Mouse (Mus musculus) cerebellum, postnatal 36 days (tissue): Measurements from ENCODE around the gene Tssk1.

Source experiments
- DNase-seq, 2 experiments: peaks; one replicate each; pipeline ENCODE4 v3.0.0; 2021 to 2022; ENCODE audit warnings: mixed read lengths in 2 of 2

Gene Tssk1

DNA sequence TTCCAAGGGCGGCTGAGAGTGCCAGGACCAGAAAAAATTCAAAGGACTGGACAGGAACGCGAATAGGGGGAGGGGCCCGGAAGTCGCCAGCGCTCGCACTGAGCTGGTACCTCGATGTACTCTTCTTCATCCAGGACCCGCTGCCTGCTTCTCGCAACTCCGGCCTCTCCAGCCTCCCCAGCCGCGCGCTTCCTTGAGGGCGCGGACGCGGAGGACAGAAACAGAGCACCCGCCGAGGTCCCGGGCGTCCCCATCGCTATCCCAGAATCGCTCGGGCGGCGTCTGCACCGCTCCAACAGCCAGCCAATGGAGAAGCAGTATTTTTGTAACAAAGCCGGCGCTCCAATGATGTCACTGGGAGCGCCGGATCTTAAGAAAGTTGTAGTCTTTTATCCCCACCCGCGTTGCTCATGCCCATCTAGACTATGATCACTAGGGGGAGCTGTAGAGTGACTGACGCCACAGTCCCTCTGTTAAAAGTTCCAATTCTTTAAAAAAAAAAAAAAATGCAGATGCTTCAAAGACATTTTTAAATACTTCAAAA lies 17.1 kb downstream of the Tssk1 start, which contains the start of gene Ess2:
Gene Ess2 (minus strand): TSS at position 297 of the 544 bp plus-strand sequence.
- DNase-seq: peak; percentile 91 to 93

DNA sequence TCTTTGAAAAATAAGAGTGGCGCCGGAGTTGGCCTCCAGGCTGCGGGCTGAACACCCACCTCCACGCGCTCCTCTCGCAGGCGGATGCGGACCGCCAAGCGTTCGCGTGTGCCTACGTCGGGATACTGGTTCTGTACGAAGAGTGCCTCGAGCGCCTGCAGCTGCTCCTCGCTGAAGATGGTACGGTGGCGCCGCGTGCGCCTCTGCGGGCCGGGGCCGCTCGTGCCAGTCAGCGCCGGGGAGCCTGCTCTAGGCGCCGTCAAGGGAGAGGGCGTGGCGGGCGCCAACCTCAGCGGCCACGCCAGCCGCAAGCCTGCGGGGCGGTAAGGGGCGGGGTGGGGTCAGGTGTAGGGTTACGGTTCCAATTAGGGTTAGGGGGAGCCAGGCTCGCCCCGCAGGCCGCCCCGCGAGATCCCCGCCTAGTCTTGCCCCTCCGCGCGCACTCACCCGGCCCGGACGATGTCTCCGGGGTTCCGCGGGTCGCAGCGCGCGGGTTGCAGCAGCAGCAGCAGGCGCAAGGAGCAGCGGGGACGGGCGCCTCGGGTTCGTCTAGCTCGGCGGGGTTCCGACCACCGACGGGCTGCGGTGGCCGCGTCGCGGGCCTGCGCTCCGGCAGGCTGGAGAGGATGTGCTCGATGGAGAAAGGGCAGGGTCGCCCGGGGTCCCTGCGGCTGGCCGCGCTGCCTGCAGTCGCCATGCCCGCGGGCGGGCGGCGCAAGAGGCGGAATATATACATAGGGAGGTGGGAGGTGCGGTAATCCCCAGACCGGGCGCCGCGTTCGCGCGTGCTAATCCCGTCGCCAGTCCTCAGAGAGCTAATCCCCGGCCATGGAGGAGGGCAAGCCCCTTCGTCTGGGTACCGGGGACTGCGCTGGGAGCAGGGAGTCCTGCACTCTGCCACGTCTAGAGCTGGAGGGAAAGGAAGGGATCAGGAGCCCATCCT lies 20.6 kb downstream of the Tssk1 start, which contains the start of gene Gsc2:
Gene Gsc2 (minus strand): TSS at position 753 of the 943 bp plus-strand sequence.
- DNase-seq: no peak

DNA sequence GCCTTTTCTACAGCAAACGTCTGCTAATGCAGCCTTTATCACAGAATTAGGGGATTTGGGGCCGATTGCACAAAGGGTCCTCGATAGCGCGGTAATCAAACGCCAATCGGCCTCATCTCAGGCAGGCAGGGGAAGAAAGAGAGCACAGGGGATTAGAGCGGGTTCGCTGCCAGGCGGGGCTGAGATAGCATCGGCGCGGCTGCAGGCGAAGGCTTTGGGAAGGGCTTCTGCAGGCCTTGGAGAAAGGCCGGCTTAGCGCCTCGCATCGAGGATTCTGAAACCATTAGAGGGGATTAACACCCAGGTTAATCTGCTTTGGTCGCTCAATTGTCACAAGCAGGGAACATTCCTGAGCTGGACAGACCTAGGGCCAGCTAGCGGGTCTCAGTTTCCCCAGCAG lies 26.6 kb downstream of the Tssk1 start:
- no peak for DNase-seq

DNA sequence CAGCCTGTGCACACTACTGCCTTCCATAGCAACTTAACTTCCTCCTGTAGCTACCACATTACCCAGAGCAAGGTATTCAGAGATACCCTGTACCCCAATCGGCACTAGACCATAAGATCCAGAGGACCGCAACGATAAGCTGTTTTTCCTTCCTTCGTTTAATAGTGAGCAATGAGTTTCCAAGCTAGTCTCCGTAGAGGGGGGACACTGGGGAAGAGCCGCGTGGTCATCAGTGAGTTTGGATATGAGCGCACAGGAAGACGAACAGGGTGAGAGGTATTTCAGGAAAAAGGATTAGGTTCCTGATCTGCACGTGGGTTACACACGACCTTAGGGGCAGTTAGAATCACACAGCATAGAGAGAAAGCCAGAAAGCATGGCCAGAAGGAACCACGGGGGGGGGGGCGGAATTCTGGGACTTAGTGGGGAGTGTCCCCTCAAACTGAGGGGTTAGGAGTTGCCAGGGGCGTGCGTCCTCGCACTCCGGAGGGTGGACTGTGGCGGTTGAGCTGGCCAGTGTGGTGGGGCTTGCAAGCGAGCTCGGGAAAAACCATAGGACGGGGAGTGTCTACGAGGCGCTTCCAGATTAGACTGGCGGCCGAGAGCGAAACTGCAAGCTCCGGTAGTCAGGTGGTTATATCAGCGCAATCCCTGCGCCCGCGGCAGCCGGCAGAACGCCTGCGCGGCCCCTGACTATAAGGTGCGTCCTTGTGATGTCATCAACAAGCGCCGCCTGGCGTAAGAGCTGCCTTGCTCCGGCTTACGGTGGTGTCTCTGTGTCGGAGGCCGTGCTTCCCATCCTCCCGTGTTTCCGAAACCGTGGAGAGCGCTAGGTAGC lies 27.5 kb downstream of the Tssk1 start:
- peak; percentile 96 to 97 for DNase-seq

DNA sequence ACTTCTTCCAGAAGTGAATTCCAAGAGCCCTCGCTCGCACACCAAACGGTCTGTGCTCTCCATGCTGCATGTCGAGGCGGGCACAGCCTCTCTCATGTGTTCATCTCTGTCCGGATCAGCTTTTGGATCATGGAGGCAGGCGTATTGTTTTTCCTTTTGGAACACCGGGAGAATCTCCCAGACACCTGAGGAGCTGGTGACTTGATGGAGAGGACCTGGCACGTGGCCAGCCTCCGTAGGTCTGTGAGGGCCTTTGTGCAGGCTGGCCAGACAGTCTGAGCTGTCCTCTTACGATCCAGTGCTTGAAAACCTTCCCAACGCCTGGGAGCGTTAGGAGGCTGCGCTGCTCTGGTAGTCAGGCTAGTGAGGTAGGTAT lies 28.1 kb downstream of the Tssk1 start:
- DNase-seq: peak in 1 of 2 experiments; percentile 50

DNA sequence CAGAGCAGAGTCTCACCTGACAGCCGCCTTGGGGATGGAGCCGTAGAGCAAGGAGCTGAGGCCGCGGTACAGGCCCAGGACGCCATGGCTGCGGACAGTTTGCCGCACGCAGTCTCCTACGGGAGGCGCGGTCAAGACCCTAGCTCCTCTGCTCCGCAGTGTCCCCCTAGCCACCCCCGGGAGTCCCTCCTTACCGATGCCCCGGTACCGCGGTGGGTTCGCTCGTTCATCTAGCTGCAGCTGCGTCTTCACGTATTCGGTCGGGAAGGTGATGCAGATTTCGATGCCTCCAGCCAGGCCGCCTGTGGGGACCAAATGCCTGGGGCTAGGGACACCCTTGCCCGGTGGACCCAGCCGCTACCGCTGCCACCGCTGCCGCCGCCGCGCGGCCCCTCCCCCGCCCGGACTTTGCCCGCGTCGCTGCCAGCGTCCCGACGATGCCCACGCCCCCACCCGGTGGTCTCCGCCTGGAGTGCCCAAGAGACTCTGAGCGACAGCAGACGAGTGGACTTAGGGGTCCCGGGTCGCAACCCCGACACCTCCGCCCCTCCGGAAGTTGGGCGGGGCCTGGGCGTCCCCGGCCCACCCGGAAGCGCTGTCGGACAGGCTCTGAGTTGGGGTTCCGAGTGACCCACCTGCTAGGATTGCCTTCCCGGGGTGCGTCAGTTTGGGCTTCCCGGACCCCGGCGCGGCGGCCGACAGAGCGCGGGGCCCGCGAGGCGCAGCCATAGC lies 33.5 kb downstream of the Tssk1 start:
- DNase-seq: peak; percentile 26 to 39

DNA sequence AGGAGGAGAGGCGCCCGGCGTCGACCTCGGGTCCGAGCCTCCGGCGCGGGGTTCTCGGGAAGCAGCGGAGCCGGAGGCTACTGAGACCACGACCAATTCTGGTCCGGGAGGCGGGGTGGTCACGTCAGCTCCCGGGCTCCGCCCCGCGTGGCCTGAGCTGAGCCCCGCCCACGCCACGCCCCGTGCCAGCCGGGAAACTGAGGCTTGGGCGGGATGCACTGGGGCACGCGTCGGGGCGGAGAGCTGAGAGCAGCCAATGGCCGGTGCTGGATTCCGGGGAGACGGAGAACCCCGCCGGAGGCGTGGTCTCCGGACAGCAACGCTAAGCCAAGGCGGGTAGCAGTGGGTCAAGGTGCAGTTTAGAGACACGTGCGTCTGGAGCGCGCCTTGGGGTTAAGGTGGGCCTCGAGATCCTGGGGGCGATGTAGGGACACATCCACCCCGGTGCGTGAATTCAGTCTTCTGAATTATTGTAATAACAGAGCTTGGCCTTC lies 34.1 kb downstream of the Tssk1 start, which contains the start of gene Slc25a1:
Gene Slc25a1 (minus strand): TSS at position 133 of the 494 bp plus-strand sequence.
- DNase-seq: peak; percentile 50 to 68

DNA sequence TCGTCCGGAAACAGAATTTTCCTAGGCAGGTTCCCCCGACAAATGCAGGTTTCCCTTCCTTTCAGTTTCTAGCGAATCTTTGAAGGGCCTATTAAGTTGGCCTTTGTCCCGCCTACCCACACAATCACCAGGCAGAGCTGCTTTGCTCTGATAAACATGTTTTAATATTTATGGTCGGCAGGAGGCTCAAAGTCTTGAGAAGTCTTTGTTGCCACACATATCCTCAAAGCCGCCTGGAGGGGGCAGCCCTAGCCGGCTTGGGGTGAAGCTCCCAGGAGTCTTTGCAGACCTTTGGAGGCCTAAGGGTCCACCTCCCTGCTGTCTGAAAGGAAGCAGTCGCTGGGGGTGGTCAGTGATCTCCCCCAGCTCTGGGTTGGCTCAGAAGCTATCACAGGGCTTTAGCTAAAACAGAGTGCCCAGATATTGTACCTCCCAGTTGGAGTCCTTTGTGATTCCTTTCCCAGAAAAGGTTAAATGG lies 34.6 kb downstream of the Tssk1 start:
- DNase-seq: peak; percentile 37 to 61

DNA sequence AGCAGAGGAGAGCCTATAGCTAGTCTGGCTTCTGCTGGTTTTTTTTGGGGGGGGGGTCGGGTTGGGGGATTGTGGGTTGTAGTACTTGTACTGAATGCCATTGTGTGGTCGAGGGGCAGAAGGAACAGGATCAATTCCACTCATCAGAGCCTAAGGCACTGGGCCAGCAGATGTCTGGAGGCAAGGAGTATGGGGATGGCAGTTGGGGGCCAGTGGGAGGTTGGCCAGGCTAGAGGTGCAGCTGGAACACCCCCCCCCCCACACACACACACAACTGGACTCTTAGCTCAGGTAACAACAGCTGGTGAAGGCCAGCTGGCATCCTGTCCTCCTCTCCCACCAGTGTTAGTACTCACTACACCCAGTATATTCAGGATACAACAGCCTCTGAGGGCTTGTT lies 35.2 kb downstream of the Tssk1 start:
- no peak for DNase-seq

DNA sequence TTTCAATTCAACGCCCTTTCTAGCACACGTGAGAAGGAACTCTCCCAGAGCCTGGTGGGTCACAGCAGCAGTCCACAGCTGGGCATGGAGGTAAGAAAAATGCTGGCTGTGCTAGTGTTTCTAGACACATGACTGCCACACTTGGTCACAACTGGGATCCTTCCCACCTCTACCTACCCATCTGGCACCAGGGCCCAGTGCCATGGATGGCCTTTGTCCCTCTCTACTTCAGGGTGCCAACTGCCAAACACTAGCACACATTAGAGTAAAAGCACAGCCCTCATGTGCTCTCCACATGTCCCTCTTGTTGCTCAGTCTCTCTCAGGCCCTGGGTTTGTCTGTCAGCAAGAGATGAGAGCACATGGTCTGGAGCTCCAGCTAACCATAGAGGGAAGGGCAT lies 35.6 kb downstream of the Tssk1 start:
- no peak for DNase-seq

DNA sequence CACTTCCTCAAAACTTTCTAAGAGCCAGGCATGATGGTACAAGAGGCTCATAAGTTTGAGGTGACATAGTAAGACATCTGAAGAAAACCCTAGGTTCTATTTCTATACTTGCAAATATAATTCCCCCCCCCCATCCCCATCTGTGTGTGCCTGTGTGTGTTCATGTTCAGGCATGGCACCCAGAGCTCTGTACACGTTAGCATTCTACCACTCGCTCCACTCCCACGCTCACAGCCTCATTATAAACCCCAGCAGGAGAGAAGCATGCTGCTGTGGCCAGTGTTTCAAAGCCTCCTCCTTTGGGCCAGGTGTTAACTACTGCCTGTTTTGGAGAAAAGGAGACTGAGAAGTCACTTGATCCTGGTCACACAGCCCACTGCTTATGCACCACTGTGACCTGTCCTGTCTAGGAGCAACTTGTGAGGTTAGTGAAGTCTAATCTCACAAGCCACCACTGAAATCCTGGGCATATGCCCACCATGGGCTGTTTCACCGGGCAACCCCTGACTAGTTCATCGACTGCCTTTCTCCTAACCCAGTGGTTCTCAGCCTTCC lies 38.0 kb downstream of the Tssk1 start:
- no peak for DNase-seq

DNA sequence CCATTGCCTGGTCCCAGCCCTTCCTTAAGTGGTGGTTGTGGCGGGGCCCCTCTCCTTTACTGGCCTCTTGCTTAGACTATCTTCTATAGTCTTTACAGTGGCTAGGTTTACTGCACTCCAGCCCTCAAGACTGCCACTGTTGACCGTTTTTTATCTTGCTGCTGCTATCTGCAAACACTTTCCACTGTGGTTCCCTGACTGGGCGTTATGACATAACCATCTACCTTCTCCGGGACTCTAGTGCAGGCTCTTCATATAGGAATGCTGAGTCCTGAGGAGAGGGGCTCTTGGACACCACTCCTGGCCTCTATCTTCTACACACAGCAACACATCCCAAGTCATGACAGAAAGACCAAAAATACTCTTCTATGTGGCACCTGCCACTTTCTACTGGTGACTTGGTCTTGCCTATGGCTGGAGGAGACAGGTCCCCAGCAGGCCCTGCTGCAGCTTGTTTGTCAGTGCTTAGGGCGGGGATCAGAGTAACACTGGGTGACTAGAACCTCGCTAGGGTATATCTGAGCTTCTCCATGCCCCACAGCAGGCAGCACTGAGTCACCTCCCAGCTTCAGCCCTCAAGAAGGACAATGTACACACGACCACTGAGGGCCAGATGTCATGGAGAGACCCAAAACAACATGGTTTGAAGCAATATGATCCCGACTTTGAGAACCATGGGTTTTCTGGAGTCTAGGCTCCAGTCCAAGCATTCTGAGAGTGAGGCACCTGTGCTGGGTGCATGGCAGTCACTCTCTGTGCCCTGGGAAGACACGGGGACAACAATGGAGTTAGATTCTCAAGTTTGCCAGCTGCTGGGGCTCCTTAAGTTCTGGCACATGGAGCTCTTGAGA lies 39.8 kb downstream of the Tssk1 start:
- DNase-seq: no peak

DNA sequence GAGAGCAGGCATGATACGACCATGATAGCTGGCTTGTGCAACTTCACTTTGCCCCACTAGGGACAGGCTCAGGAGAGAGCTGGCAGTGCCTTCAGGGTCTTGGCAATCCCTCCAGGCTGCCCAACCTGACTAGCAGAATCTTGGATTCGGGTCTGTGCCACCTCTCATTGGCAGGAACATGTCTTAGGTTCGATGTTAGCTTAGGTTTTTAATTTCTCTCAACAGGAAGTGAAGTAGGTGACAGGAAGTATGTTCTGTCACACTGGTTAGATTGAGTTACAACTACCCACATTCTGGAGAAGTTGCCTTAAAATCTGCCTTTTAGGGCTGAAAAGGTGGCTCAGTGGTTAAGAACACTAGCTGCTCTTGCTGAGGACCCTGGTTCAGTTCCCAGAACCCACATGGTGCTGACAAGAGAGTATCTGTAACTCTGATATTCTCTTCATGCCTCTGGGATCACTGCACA lies 40.5 kb downstream of the Tssk1 start:
- DNase-seq: no peak

DNA sequence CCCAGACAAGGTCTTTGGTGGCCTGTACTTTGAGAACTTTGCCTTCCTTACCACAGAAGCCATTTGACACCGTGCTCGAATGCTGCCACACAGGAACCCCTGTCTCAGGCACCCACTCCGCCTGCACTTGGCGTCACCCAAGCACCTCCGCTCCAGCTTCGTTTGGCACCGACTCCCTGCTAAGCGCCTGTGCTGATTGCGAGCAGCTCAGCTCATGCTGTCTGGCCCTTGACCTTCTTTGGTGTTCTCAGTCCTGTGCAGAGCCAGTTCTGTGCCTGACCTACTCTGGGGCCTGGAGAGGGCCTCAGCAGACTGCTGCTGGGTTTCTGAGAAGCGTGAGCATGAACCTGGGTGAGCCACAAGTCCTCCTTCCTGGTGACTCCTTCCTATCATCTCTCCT lies 42.8 kb downstream of the Tssk1 start:
- no peak for DNase-seq

DNA sequence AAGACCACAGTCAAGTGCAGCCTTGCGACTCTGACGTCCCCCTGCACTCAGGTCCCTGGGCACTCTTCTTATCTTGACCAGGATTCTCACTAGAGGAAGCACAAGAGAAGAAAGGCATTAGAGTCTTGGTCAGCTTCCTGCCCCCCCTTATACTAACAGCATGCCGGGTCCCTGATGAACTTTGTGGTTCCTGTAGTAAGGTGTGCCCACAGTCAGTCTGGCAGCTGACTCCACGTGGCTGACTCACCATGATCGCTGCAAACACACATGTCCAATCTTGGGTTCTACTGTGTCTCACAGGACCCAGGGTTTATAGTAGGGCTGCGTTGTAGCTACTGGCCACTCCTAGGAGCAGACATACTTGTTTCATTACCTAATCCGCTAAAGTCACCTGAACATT lies 44.2 kb downstream of the Tssk1 start:
- DNase-seq: no peak

DNA sequence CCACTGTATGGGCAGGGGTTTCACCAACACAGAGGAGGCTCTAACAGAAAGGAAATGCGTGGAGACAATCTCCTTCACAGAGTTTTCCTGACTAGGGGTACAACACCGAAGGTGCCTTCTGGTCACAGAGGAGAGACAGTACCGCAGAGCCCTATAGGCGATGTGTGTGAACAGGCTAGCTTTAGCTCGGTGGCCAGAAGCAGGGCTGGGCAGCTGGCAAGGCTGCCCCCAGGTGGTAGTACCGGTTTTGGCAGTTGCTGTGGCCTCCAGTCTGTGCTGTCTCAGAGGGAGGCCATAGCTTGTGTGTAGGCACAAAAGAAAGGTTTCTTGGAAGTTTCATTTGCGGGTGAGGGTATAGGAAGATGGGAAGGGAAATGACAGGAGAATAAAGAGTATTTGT lies 44.8 kb downstream of the Tssk1 start:
- peak; percentile 72 to 77 for DNase-seq

DNA sequence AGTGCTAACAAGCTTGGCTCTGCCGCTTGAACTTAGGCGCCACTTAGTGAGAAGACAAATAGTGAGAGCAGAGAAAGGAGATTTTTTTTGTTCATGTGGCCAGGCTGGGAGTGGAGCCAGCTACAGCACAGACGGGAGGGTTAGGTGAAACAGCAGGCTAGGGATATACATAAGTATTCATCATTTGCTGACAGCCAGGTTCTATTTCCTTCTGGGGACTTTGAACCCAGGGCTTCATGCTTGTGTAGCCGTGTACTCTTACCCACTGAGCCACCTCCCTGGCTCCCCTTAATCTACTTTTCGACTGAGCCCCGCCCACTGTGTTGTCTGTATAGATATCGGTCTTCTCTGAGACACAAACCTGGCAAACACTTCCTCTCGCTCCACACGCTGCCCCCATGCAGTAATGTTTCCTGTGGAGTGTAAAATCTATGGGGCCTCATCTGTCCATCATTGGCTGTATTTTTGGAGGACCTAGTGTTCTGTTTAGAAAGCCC lies 45.3 kb downstream of the Tssk1 start:
- DNase-seq: no peak

DNA sequence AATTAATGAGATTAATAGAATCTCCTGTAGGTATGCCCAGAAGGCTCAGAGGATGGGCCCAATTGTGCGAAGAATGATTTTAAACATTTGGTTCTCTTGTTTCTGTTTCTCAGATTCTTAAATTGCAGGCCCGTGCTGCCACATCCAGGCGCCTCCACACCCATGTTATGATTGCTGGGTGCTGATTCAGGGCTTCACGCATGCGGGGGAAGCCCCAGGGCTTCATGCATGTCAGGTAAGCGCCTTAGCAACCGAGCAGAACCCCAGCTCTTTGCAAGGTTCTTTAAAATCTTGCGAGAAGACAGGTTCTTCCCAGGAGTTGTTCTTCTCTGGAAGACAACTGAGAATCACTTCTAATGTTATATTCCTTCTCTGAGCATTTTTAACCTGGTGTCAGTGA lies 49.4 kb downstream of the Tssk1 start:
- no peak for DNase-seq

DNA sequence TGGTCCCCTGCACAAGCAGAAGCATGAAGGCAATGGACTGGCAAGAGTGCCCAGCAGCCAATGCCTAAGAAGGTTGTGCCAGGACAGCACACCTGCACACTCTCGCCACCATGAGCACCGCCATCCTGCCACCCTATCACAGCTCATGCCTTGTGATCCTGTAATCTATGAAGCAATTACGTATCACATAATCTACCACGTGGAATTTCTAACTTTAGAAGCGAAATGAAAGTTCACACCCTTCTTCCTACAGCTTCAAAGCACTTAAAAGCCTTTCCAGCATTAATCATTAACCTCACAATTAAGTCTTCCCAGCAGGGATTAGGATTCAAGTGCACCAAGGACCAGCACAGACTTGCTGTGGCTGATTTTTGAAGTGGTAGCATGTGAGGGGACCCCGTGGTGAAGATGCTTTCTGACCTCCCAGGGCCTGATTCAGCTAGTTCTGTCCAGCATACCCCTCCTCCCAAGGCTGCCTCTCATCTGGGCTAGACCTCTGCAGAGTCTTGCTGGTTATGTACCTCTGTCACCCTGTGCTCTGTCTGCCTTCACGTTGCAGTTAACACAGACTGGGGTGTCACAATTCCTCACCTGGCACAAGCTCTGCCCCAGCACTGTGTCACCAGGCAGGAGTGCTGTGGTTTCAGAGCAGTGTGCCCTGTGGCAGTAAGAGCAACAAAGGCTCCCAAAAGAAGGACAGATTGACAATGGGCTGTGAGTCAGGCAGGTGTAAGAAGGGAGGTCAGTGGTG lies 51.2 kb downstream of the Tssk1 start:
- no peak for DNase-seq
